Mouse (Mus musculus): ENCODE data around the gene L1td1. TPM values are rescaled to one million over a fixed set of nuclear protein-coding genes. Genes with fewer than 3 reads are reported as not detected.

The L1td1 gene
- total and polyA plus RNA-seq, 3 experiments: not detected

- Histone ChIP-seq H3K27ac (ENCODE audit: control insufficient read depth, low read depth, low read length) (no peak overlapping the region), H3K9ac (ENCODE audit: control insufficient read depth, low read depth, low read length, poor library complexity, severe bottlenecking) (no peak overlapping the region), H3K9me3 (replicated peaks; ENCODE audit: insufficient read depth, low read length) (no peaks in the 10 kb centered on the region), H3K4me1 (ENCODE audit: control insufficient read depth in 1 of 2, insufficient read depth in 2 of 2, low read length in 2 of 2) (no peaks in the 10 kb centered on the region), H3K27me3 (ENCODE audit: control insufficient read depth in 1 of 2, insufficient read depth in 2 of 2, low read length in 2 of 2) (no peaks in the 10 kb centered on the region), H3K4me3 (ENCODE audit: control insufficient read depth in 1 of 2, insufficient read depth in 1 of 2, low read depth in 2 of 2, low read length in 2 of 2) (no peak overlapping the region), H3K36me3 (ENCODE audit: control insufficient read depth in 1 of 2, insufficient read depth in 2 of 2, low read length in 2 of 2) (no peaks in the 10 kb centered on the region), H3K79me2 (ENCODE audit: control insufficient read depth, insufficient read depth, low read length, poor library complexity) (no peaks in the 10 kb centered on the region)
- no peak for TF ChIP-seq USF1 (IDR thresholded peaks at IDR 0.05; ENCODE audit: low read depth, low read length)
- no peak for TF ChIP-seq GABPA (IDR thresholded peaks at IDR 0.05; ENCODE audit: low read depth, low read length)
- TF ChIP-seq CHD2 (IDR thresholded peaks at IDR 0.05; ENCODE audit: low read length): no peak
- no peak for TF ChIP-seq SMC3 (IDR thresholded peaks at IDR 0.05; ENCODE audit: low read depth, low read length)
- no peak for TF ChIP-seq HCFC1 (IDR thresholded peaks at IDR 0.05; ENCODE audit: low read depth, low read length)
- no peak for TF ChIP-seq MAFK (IDR thresholded peaks at IDR 0.05; ENCODE audit: borderline replicate concordance, low read depth, low read length)
- TF ChIP-seq MAX (IDR thresholded peaks at IDR 0.05; ENCODE audit: low read length): no peak
- no peak for TF ChIP-seq BHLHE40 (IDR thresholded peaks at IDR 0.05; ENCODE audit: borderline replicate concordance, low read depth, low read length)
- TF ChIP-seq UBTF (IDR thresholded peaks at IDR 0.05; ENCODE audit: borderline replicate concordance, insufficient read depth, low read depth, low read length): no peak
- no peak for DNase-seq (ENCODE audit: low read depth, low spot score)
Observed at GRCm38 (mm10) chr4:98758872-98759518, 32.5 kb downstream of the L1td1 start.

DNA sequence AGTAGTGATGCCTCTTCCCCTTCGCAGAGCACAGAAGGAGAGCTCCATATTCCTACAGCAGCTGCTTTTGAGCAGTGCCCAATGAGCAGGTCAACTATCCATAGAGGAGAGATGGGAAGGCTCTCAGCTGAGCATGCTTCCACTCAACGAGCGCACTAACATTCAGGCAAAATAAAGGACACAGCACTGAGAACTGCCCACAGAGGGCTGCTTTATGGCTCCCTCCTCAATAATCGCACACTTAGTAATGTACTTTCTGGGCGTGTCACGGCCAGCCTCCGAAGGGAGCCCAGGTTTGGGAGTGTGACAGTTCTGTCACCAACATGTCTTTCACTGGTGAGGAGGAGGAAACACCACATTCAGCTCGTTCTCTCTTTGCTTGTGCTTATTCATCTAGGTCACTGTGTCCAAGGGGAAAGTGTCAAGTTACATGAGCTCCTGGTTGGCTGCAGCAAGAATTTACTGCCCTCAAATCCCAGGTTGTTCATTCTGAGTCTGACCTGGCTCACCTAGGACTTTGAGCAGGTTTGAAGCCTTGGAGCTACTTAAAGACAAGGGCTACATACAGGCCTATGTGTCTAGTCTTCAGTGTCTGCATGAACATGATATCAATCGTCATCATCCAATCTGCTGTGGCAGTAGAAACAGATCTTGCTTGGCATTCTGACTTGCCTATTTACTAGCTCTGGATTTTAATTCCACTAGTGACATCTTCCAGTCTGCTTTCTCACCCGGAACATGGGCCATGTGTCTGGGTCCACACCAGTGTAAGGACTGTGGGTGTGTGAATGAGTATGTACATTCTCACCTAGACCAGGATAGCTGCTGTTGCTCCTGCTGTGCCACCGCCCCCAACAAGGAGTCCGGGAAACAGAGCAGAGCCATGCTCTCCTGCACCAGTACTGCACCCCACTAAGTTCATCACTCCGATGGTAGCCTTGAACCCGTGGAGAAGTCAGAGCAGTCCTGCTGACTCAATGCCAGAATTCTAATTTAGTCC lies 40.9 kb downstream of the L1td1 start:
- no peak overlapping the region for H3K27ac ChIP-seq (ENCODE audit: control insufficient read depth, low read depth, low read length)
- no peak for DNase-seq (ENCODE audit: low read depth, low spot score)
- no peaks in the 10 kb centered on the region for H3K79me2 ChIP-seq (ENCODE audit: control insufficient read depth, insufficient read depth, low read length, poor library complexity)
- no peak overlapping the region for H3K4me3 ChIP-seq (ENCODE audit: control insufficient read depth in 1 of 2, insufficient read depth in 1 of 2, low read depth in 2 of 2, low read length in 2 of 2)
- no peaks in the 10 kb centered on the region for H3K4me1 ChIP-seq (ENCODE audit: control insufficient read depth in 1 of 2, insufficient read depth in 2 of 2, low read length in 2 of 2)
- no peak for TF ChIP-seq MXI1 (IDR thresholded peaks at IDR 0.05; ENCODE audit: low read depth, low read length)
- no peak for TF ChIP-seq ZNF384 (IDR thresholded peaks at IDR 0.05; ENCODE audit: low read depth, low read length)
- TF ChIP-seq TBP (IDR thresholded peaks at IDR 0.05; ENCODE audit: low read depth, low read length): no peak
- TF ChIP-seq CHD1 (IDR thresholded peaks at IDR 0.05; ENCODE audit: low read depth, low read length): no peak
- no peak for TF ChIP-seq POLR2AphosphoS5 (IDR thresholded peaks at IDR 0.05; ENCODE audit: borderline replicate concordance, low read depth, low read length)
- no peak for TF ChIP-seq SIN3A (IDR thresholded peaks at IDR 0.05; ENCODE audit: low read length)
- no peak for TF ChIP-seq CHD2 (IDR thresholded peaks at IDR 0.05; ENCODE audit: low read length)
- no peak for TF ChIP-seq MAFK (IDR thresholded peaks at IDR 0.05; ENCODE audit: borderline replicate concordance, low read depth, low read length)
- TF ChIP-seq KAT2A (conservative IDR thresholded peaks at IDR 0.05; ENCODE audit: low read depth, low read length): no peak
- no peak for TF ChIP-seq POLR2AphosphoS2 (IDR thresholded peaks at IDR 0.05; ENCODE audit: low read length)
- no peak for TF ChIP-seq ZKSCAN1 (IDR thresholded peaks at IDR 0.05; ENCODE audit: low read depth, low read length)
- no peak for TF ChIP-seq MYC (IDR thresholded peaks at IDR 0.05; ENCODE audit: low read depth, low read length)
- no peak for TF ChIP-seq POLR2A (IDR thresholded peaks at IDR 0.05; ENCODE audit: control insufficient read depth in 1 of 2, insufficient read depth in 1 of 2, low read depth in 1 of 2, low read length in 2 of 2, poor library complexity in 1 of 2)
- TF ChIP-seq ZC3H11A (IDR thresholded peaks at IDR 0.05; ENCODE audit: low read depth, low read length): no peak
- no peak for TF ChIP-seq HCFC1 (IDR thresholded peaks at IDR 0.05; ENCODE audit: low read depth, low read length)
- no peak overlapping the region for H3K9ac ChIP-seq (ENCODE audit: control insufficient read depth, low read depth, low read length, poor library complexity, severe bottlenecking)
- H3K9me3 ChIP-seq (replicated peaks; ENCODE audit: insufficient read depth, low read length): no peaks in the 10 kb centered on the region
- H3K36me3 ChIP-seq (ENCODE audit: control insufficient read depth in 1 of 2, insufficient read depth in 2 of 2, low read length in 2 of 2): no peaks in the 10 kb centered on the region
- H3K27me3 ChIP-seq (ENCODE audit: control insufficient read depth in 1 of 2, insufficient read depth in 2 of 2, low read length in 2 of 2): no peaks in the 10 kb centered on the region
